Mouse (Mus musculus): ENCODE results near the gene Cacna2d2. TPM values are rescaled to one million over a fixed set of nuclear protein-coding genes. Genes with fewer than 3 reads are reported as not detected.

Cacna2d2 gene
- polyA plus RNA-seq, 1 experiment: 5.2 TPM

GRCm38 (mm10) chr9:107400666-107401285 is 1.4 kb downstream of the Cacna2d2 start:
- peaks cover 7% of the 10 kb centered on the region for H3K4me1 ChIP-seq (ENCODE audit: control insufficient read depth, insufficient read depth, low read length)
- H3K36me3 ChIP-seq (ENCODE audit: control insufficient read depth, insufficient read depth, low read length): no peaks in the 10 kb centered on the region
- no peaks in the 10 kb centered on the region; the same call in 1 of the 2 replicates for H3K27me3 ChIP-seq (ENCODE audit: control insufficient read depth, insufficient read depth, low read length)
- H3K4me3 ChIP-seq (ENCODE audit: control insufficient read depth, low read depth, low read length): no peak overlapping the region
- no peak for TF ChIP-seq POLR2A (IDR thresholded peaks at IDR 0.05; ENCODE audit: control insufficient read depth, low read depth, low read length)
- no peak for TF ChIP-seq CTCF (IDR thresholded peaks at IDR 0.05; ENCODE audit: control insufficient read depth, insufficient read depth, insufficient replicate concordance, low read depth, low read length)
- no peak overlapping the region for H3K27ac ChIP-seq (ENCODE audit: control insufficient read depth, insufficient read depth, low read depth, low read length)

GRCm38 (mm10) chr9:107403116-107403515 is 3.7 kb downstream of the Cacna2d2 start:
- Histone ChIP-seq H3K36me3 (ENCODE audit: control insufficient read depth, insufficient read depth, low read length) (no peaks in the 10 kb centered on the region), H3K27me3 (ENCODE audit: control insufficient read depth, insufficient read depth, low read length) (no peaks in the 10 kb centered on the region; the same call in 1 of the 2 replicates), H3K27ac (ENCODE audit: control insufficient read depth, insufficient read depth, low read depth, low read length) (no peak overlapping the region), H3K4me1 (ENCODE audit: control insufficient read depth, insufficient read depth, low read length) (peaks cover 7% of the 10 kb centered on the region), H3K4me3 (ENCODE audit: control insufficient read depth, low read depth, low read length) (no peak overlapping the region)
- TF ChIP-seq POLR2A (IDR thresholded peaks at IDR 0.05; ENCODE audit: control insufficient read depth, low read depth, low read length) (no peak), CTCF (IDR thresholded peaks at IDR 0.05; ENCODE audit: control insufficient read depth, insufficient read depth, insufficient replicate concordance, low read depth, low read length) (no peak)

DNA sequence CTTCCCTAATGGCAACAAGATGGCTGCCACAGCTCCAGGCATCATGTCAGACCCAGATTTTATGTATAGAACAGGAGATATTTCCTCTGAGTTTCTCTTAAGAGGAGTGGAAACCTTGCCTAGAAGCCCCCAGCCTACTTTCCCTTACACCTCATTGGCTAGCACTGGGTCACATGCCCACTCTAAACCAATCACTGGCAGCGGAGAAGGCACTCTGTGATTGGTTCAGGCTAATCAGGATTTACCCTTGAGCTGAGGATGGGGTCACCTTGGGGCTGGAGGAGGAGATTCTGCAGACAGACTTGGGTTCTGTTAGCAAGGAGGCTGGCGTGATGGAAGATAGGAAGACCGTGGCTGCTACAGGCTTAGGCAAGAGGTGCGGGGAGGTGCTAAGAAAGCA is 10.0 kb downstream of the Cacna2d2 start:
- Histone ChIP-seq H3K36me3 (ENCODE audit: control insufficient read depth, insufficient read depth, low read length) (no peaks in the 10 kb centered on the region), H3K27ac (ENCODE audit: control insufficient read depth, insufficient read depth, low read depth, low read length) (no peak overlapping the region), H3K4me3 (ENCODE audit: control insufficient read depth, low read depth, low read length) (no peak overlapping the region), H3K4me1 (ENCODE audit: control insufficient read depth, insufficient read depth, low read length) (peaks cover 12% of the 10 kb centered on the region), H3K27me3 (ENCODE audit: control insufficient read depth, insufficient read depth, low read length) (no peaks in the 10 kb centered on the region)
- TF ChIP-seq POLR2A (IDR thresholded peaks at IDR 0.05; ENCODE audit: control insufficient read depth, low read depth, low read length) (no peak), CTCF (IDR thresholded peaks at IDR 0.05; ENCODE audit: control insufficient read depth, insufficient read depth, insufficient replicate concordance, low read depth, low read length) (no peak)

GRCm38 (mm10) chr9:107417106-107417505 is 17.7 kb downstream of the Cacna2d2 start:
- Histone ChIP-seq H3K4me3 (ENCODE audit: control insufficient read depth, low read depth, low read length) (no peak overlapping the region), H3K4me1 (ENCODE audit: control insufficient read depth, insufficient read depth, low read length) (no peaks in the 10 kb centered on the region), H3K36me3 (ENCODE audit: control insufficient read depth, insufficient read depth, low read length) (no peaks in the 10 kb centered on the region), H3K27ac (ENCODE audit: control insufficient read depth, insufficient read depth, low read depth, low read length) (no peak overlapping the region), H3K27me3 (ENCODE audit: control insufficient read depth, insufficient read depth, low read length) (no peaks in the 10 kb centered on the region)
- TF ChIP-seq POLR2A (IDR thresholded peaks at IDR 0.05; ENCODE audit: control insufficient read depth, low read depth, low read length): no peak
- no peak for TF ChIP-seq CTCF (IDR thresholded peaks at IDR 0.05; ENCODE audit: control insufficient read depth, insufficient read depth, insufficient replicate concordance, low read depth, low read length)

DNA sequence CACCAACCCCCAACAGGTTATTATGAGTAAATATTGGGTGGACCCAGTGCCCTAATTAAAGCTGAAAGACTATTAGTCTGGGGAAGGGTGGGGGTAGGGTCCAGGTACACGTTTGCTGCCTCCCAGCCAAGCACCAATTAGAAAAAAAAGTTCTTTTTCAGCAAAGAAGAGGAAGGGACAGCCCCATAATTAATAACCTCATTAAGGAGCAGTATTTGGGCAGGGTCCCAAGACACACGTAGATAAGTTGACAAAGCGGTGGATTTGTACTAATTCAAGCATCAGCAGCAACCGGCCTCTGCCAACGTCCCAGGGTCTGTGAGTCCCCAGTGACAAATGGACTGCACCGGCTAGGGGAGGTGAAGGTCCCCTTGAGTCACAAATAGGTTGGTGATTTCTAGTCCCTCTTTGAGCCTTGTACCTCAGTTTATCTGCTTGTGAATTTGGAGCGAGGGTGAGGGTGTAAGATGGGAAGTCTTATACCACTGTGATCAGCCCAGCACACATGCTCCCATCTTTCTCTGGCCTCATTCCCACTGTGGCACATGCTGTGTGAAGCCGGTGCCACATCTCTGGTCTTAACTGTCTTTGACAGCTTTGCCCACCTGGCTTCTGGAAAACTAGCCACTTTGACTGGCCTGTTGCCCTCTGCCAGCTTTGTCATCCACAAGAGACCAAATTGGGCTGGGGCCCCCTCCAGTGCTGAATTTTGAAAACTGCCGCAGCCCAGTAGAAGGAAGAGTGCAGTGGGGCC is 20.3 kb downstream of the Cacna2d2 start:
- no peaks in the 10 kb centered on the region for H3K4me1 ChIP-seq (ENCODE audit: control insufficient read depth, insufficient read depth, low read length)
- no peaks in the 10 kb centered on the region for H3K36me3 ChIP-seq (ENCODE audit: control insufficient read depth, insufficient read depth, low read length)
- no peak overlapping the region for H3K4me3 ChIP-seq (ENCODE audit: control insufficient read depth, low read depth, low read length)
- no peak for TF ChIP-seq POLR2A (IDR thresholded peaks at IDR 0.05; ENCODE audit: control insufficient read depth, low read depth, low read length)
- no peak for TF ChIP-seq CTCF (IDR thresholded peaks at IDR 0.05; ENCODE audit: control insufficient read depth, insufficient read depth, insufficient replicate concordance, low read depth, low read length)
- no peak overlapping the region for H3K27ac ChIP-seq (ENCODE audit: control insufficient read depth, insufficient read depth, low read depth, low read length)
- no peaks in the 10 kb centered on the region for H3K27me3 ChIP-seq (ENCODE audit: control insufficient read depth, insufficient read depth, low read length)

DNA sequence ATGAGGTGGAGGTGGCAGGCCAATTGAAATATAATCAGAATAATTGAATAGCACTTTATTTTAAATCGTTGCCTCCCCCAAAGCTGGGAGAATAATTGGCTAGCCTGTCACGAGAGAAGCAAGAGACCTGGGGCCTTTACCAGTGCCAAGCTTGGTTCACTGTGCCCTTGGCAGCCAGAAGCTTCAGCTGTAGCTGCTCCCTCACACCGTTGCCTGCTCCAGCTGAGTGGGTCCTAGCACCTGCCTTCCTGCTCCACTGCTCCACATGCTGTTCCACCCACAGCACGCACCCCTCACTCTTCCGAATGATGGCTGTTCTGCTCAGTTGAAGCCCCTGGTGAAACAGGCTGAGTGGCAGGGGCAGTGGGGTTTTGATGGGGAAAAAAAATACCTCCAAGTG is 21.5 kb downstream of the Cacna2d2 start:
- Histone ChIP-seq H3K4me3 (ENCODE audit: control insufficient read depth, low read depth, low read length) (no peak overlapping the region), H3K36me3 (ENCODE audit: control insufficient read depth, insufficient read depth, low read length) (no peaks in the 10 kb centered on the region), H3K27me3 (ENCODE audit: control insufficient read depth, insufficient read depth, low read length) (no peaks in the 10 kb centered on the region), H3K4me1 (ENCODE audit: control insufficient read depth, insufficient read depth, low read length) (no peaks in the 10 kb centered on the region), H3K27ac (ENCODE audit: control insufficient read depth, insufficient read depth, low read depth, low read length) (no peak overlapping the region)
- TF ChIP-seq POLR2A (IDR thresholded peaks at IDR 0.05; ENCODE audit: control insufficient read depth, low read depth, low read length): no peak
- no peak for TF ChIP-seq CTCF (IDR thresholded peaks at IDR 0.05; ENCODE audit: control insufficient read depth, insufficient read depth, insufficient replicate concordance, low read depth, low read length)

DNA sequence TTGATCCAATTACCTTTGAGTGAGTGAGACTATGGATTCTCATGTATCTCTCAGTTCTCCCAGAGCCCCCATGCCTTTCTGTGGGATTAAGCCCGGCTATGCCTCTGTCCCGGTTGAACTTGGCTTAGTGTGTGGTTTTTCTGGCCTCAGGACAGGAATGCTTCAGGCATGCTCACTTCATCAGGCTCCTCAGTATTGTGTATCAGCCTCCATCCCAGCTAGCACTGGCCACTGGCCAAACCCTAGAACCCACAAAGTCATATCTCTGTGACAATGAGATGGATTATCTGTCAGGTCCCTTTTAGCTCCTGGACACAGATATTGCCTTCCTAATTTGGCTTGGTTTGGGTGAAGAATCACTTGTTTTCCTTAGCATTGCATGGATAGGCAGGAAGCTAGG is 23.5 kb downstream of the Cacna2d2 start:
- H3K27ac ChIP-seq (ENCODE audit: control insufficient read depth, insufficient read depth, low read depth, low read length): no peak overlapping the region
- H3K4me3 ChIP-seq (ENCODE audit: control insufficient read depth, low read depth, low read length): no peak overlapping the region
- no peaks in the 10 kb centered on the region for H3K27me3 ChIP-seq (ENCODE audit: control insufficient read depth, insufficient read depth, low read length)
- H3K4me1 ChIP-seq (ENCODE audit: control insufficient read depth, insufficient read depth, low read length): no peaks in the 10 kb centered on the region
- H3K36me3 ChIP-seq (ENCODE audit: control insufficient read depth, insufficient read depth, low read length): no peaks in the 10 kb centered on the region
- TF ChIP-seq POLR2A (IDR thresholded peaks at IDR 0.05; ENCODE audit: control insufficient read depth, low read depth, low read length): no peak
- no peak for TF ChIP-seq CTCF (IDR thresholded peaks at IDR 0.05; ENCODE audit: control insufficient read depth, insufficient read depth, insufficient replicate concordance, low read depth, low read length)
